Mouse (Mus musculus): Measurements from ENCODE around the gene Zfp935.
A peak's percentile ranks its signal among the peaks of the same experiment; 100 is the strongest.
"Not testable (repeated sequence)": the region's sequence is repeated elsewhere in the genome, so short reads cannot be mapped to it uniquely, and the experiment has no call there.

The Zfp935 gene

GRCm38 (mm10) chr13:62558189-62559110, at the start of gene Zfp935:
Gene Zfp935 (minus strand): TSS chr13:62558511.
- DNase-seq (ENCODE audit: low read depth, low spot score), result peak; percentile 16

- not testable (repeated sequence) for DNase-seq (ENCODE audit: low read depth, low spot score)
These were observed 12.8 kb upstream of the Zfp935 start, which contains the start of gene Zfp934 for GRCm38 (mm10) chr13:62571099-62571498. Gene Zfp934 (minus strand): TSS chr13:62571199.

DNA sequence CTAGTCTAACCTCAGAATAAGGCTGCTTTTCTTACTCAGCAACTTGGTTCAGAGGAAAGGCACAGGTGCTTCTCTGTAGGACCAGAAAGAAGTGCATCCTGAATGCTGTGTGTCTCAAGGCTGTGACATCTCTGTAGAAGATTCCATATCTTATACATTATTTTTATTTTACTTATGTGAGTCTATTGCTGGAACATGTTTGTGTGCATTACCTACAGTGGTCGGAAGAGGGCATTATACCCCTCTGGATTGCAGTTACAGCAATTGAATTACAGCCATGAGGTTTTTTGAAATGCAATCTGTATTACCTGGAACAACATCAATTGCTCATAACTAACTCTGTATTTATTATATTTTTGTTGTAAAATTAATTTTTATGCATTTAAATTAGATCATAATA, 3.4 kb upstream of the Zfp935 start:
- not testable (repeated sequence) for DNase-seq (ENCODE audit: low read depth, low spot score)

- DNase-seq (ENCODE audit: low read depth, low spot score), result not testable (repeated sequence)
These were observed 28.2 kb downstream of the Zfp935 start for GRCm38 (mm10) chr13:62530129-62530528.

DNA sequence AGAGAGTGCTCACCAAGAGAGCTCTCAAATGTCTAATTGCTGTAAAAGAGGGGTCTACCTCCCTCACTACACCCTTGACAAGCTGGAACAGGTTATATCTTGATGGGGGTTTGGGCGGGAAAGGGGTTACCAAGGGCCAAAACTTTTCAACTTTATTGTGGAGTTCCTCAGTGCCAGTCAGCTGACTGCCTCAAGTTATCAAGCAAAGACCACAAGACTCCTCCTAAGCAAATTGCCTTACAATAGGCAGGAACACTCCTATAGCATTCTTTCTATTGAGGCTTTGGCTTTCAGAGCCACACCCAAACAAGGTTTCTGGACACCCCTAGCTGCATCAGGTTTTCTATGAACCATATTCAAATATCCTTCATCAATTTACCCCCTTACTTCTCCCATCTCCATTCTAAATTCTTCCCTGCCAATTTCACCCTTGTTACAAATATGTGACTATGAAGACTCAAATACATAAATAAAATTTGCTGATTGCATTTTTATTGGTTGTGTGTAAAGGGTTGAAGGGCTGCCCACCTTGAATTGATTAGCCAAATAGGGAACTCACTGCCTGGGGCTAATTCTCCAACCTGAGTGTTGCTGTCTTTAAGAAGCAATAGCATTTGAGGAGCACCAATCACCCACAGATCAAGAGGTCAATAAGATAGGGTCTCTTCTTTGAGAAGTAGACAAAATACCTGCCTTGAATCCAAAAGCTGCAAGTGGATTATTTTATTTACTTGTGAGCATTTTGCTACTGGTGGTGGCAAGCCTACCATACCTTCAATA, 47.5 kb downstream of the Zfp935 start:
- not testable (repeated sequence) for DNase-seq (ENCODE audit: low read depth, low spot score)

DNA sequence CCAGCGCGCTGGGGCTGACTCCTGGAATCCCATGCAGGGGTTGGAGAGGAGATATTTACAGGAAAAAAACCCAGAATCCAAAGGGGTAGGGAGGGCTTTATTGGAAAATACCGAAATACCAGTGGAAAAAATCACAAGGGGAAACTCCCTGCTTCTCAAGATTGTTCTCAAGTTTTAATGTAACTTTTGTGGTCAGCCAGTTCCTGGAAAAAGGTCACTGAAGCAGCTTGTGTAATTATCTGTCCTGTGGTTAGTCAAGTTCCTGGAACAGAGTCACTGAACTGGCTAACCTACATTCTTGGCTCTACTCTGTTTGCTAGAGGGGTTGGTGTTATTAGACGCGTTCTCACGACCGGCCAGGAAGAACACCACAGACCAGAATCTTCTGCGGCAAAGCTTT, 85.7 kb downstream of the Zfp935 start:
- DNase-seq (ENCODE audit: low read depth, low spot score), result not testable (repeated sequence)

DNA sequence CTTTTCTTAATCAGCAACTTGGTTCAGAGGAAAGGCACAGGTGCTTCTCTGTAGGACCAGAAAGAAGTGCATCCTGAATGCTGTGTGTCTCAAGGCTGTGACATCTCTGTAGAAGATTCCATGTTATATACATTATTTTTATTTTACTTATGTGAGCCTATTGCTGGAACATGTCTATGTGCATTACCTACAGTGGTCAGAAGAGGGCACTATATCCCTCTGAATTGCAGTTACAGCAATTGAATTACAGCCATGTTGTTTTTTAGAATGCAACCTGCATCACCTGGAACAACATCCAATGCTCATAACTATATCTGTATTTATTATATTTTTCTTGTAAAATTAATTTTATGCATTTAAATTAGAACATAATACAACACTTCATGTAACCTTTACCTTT, 88.4 kb downstream of the Zfp935 start:
- peak; percentile 54 for DNase-seq (ENCODE audit: low read depth, low spot score)

DNA sequence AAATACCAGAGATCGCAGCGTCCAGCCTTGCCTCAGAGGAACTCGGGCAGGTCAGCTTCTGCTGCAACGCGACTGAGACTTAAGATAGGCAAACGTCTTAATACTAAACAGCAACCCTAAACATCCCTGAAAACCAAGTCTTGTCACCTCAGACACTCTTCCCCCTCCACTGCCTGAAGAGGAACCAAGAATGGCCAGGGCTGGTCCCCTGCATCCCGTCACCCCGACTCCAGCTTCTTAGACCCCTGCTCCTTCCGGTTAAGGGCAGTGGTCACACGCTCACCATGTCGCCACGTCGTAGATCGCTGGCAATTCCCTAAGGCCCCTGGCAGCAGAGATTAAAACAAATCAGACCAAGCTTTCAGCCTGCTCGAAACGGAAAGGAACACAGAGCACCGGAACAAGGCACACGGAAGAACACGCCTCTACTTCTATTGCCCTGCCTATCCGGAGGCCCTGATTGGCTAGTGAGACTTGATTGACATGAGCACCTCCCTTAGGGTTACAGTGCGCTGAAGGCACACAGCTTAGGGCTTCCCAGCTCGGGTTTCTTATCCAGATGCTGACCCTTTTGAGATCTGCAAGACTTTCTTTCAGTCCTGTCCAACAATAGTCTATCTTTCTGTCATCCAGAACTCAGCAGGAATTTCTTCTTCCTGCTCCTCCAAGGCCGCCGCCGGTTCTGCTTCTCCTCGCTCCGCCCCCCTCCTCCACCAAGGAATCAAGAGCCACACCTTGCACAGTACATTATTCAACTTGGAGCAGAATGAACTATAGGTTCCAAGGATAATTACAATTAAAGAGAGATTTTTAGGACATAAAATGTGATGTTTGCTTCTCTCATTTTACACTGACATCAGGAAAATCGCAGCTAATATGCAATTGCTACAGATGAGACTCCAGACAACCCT, 91.6 kb downstream of the Zfp935 start, which contains the start of gene Gm49359:
Gene Gm49359, minus strand, starts transcription at position 409 of the 911 bp plus-strand sequence.
- DNase-seq (ENCODE audit: low read depth, low spot score), result peak; percentile 97

All from brain, adult 2 months (tissue).